Mouse (Mus musculus) kidney, postnatal 0 days (tissue): ENCODE measurements around the gene Ccnk. TPM values are rescaled to one million over a fixed set of nuclear protein-coding genes. Genes with fewer than 3 reads are reported as not detected.

Experiments
- ATAC-seq: fragments of 200-750 bp; cut with Nextera tagmentation; replicated peaks from 2 replicates; pipeline ENCODE4 v1.8.0; 2017; ENCODE audit warnings: low read depth, moderate number of reproducible peaks, moderate TSS enrichment, moderate library complexity; ENCODE audit not compliant: low FRiP score
- DNase-seq: peaks from one replicate; pipeline ENCODE4 v3.0.0-alpha.2; 2016; ENCODE audit warnings: low spot score
- H3K27ac ChIP-seq: fragments of 300-500 bp; sonication (generic); 2 replicates; pipeline ENCODE4 v1.5.1; 2014; ENCODE audit warnings: mild to moderate bottlenecking
- H3K27me3 ChIP-seq: fragments of 300-500 bp; sonication (generic); 2 replicates; pipeline ENCODE4 v1.6.1; 2014; ENCODE audit warnings: low read length, mixed read lengths; ENCODE audit not compliant: insufficient read depth
- H3K36me3 ChIP-seq: fragments of 300-500 bp; sonication (generic); 2 replicates; pipeline ENCODE4 v1.6.1; 2014; ENCODE audit warnings: low read length, mixed read lengths; ENCODE audit not compliant: insufficient read depth
- H3K4me1 ChIP-seq: fragments of 300-500 bp; sonication (generic); replicated peaks from 2 replicates; pipeline ENCODE4 v1.6.1; 2014; ENCODE audit warnings: antibody characterized with exemption, low read length, mixed read lengths; ENCODE audit not compliant: insufficient read depth
- H3K4me2 ChIP-seq: fragments of 300-500 bp; sonication (generic); 2 replicates; pipeline ENCODE4 v1.6.1; 2014; ENCODE audit warnings: mild to moderate bottlenecking, low read length, moderate library complexity, mixed read lengths
- H3K4me3 ChIP-seq: fragments of 300-500 bp; sonication (generic); replicated peaks from 2 replicates; pipeline ENCODE4 v1.5.1; 2014; ENCODE audit warnings: low read depth, low read length
- H3K9ac ChIP-seq: fragments of 300-500 bp; sonication (generic); 2 replicates; pipeline ENCODE4 v1.6.1; 2014; ENCODE audit warnings: low read depth, low read length
- H3K9me3 ChIP-seq: fragments of 300-500 bp; sonication (generic); replicated peaks from 2 replicates; pipeline ENCODE4 v1.6.1; 2016; ENCODE audit warnings: low read length, inconsistent platforms, mixed read lengths
- CTCF ChIP-seq: IDR thresholded peaks from 2 replicates; pipeline ENCODE4 v1.5.1; 2016; ENCODE audit warnings: antibody characterized with exemption, low read depth, mild to moderate bottlenecking, moderate library complexity
- WGBS: fragments of 180-500 bp; shearing (Covaris S2); extraction: QIAGEN DNeasy Blood & Tissue Kit; methylation state at CpG from one replicate; pipeline ENCODE4 v1.1.7; 2014; 5-methylcytosine and 5-hydroxymethylcytosine counted together
- polyA plus RNA-seq: library from polyadenylated mRNA; unstranded; fragments of >200 nt; fragmentation: Nextera tagmentation; extraction: Ambion mirVana; gene quantifications from 2 replicates; pipeline ENCODE4 v1.2.1, GENCODE M21; 2015

Gene Ccnk
- polyA plus RNA-seq, 1 experiment from 2014 or later, result 3.3 TPM

GRCm38 (mm10) chr12:108145198-108145597, 34.2 kb upstream of the Ccnk start:
- H3K9me3 ChIP-seq, result no peaks in the 10 kb centered on the region
- no peaks in the 10 kb centered on the region for H3K27me3 ChIP-seq
- 96% methylated on average over 3 of the region's 3 CpGs for WGBS
- ATAC-seq, result no peak
- no peak for TF ChIP-seq CTCF
- no peak for DNase-seq
- H3K9ac ChIP-seq, result no peak overlapping the region
- H3K36me3 ChIP-seq, result peaks cover 13% of the 10 kb centered on the region; the same call in 1 of the 2 replicates
- H3K27ac ChIP-seq, result no peak overlapping the region
- no peak overlapping the region for H3K4me3 ChIP-seq
- no peak overlapping the region for H3K4me2 ChIP-seq
- H3K4me1 ChIP-seq, result no peaks in the 10 kb centered on the region

GRCm38 (mm10) chr12:108149764-108150163, 29.6 kb upstream of the Ccnk start:
- no peak overlapping the region for H3K4me2 ChIP-seq
- H3K9ac ChIP-seq, result no peak overlapping the region
- H3K36me3 ChIP-seq, result peaks cover 26% of the 10 kb centered on the region
- 77% methylated on average over 3 of the region's 3 CpGs for WGBS
- no peaks in the 10 kb centered on the region for H3K9me3 ChIP-seq
- TF ChIP-seq CTCF, result peak; percentile 53
- DNase-seq (no peak), ATAC-seq (no peak)
- no peak overlapping the region for H3K27ac ChIP-seq
- H3K4me1 ChIP-seq, result no peaks in the 10 kb centered on the region
- no peak overlapping the region for H3K4me3 ChIP-seq
- no peaks in the 10 kb centered on the region for H3K27me3 ChIP-seq

GRCm38 (mm10) chr12:108152743-108153142, 26.6 kb upstream of the Ccnk start:
- DNase-seq (no peak), ATAC-seq (no peak)
- Histone ChIP-seq H3K27ac (no peak overlapping the region), H3K4me2 (no peak overlapping the region), H3K36me3 (peaks cover 26% of the 10 kb centered on the region), H3K9ac (no peak overlapping the region), H3K27me3 (no peaks in the 10 kb centered on the region), H3K4me1 (no peaks in the 10 kb centered on the region), H3K9me3 (no peaks in the 10 kb centered on the region), H3K4me3 (no peak overlapping the region)
- TF ChIP-seq CTCF, result peak; percentile 27; the same call in 1 of the 2 replicates
- 100% methylated on average over 2 of the region's 2 CpGs for WGBS

GRCm38 (mm10) chr12:108159863-108160262, 19.5 kb upstream of the Ccnk start:
- H3K36me3 ChIP-seq, result peaks cover 31% of the 10 kb centered on the region
- H3K9ac ChIP-seq, result no peak overlapping the region
- no peaks in the 10 kb centered on the region for H3K27me3 ChIP-seq
- no peak overlapping the region for H3K4me2 ChIP-seq
- DNase-seq (no peak), ATAC-seq (no peak)
- H3K4me3 ChIP-seq, result no peak overlapping the region
- TF ChIP-seq CTCF, result peak; percentile 18; the same call in 1 of the 2 replicates
- H3K27ac ChIP-seq, result no peak overlapping the region
- no peaks in the 10 kb centered on the region for H3K9me3 ChIP-seq
- no peaks in the 10 kb centered on the region for H3K4me1 ChIP-seq

GRCm38 (mm10) chr12:108162036-108162435, 17.3 kb upstream of the Ccnk start:
- DNase-seq (peak; percentile 44), ATAC-seq (no peak)
- no peaks in the 10 kb centered on the region for H3K4me1 ChIP-seq
- no peak overlapping the region for H3K4me2 ChIP-seq
- no peak overlapping the region for H3K9ac ChIP-seq
- no peaks in the 10 kb centered on the region for H3K9me3 ChIP-seq
- no peak overlapping the region for H3K4me3 ChIP-seq
- H3K27ac ChIP-seq, result no peak overlapping the region
- TF ChIP-seq CTCF, result peak; percentile 66
- WGBS, result 86% methylated on average over 1 of the region's 1 CpGs
- H3K27me3 ChIP-seq, result no peaks in the 10 kb centered on the region
- H3K36me3 ChIP-seq, result peaks cover 27% of the 10 kb centered on the region

- Histone ChIP-seq H3K9me3 (no peaks in the 10 kb centered on the region), H3K4me2 (no peak overlapping the region), H3K4me1 (no peaks in the 10 kb centered on the region), H3K27ac (no peak overlapping the region), H3K9ac (no peak overlapping the region), H3K36me3 (peaks cover 23% of the 10 kb centered on the region), H3K4me3 (no peak overlapping the region), H3K27me3 (no peaks in the 10 kb centered on the region)
- TF ChIP-seq CTCF, result no peak
- DNase-seq, result no peak
- WGBS, result 70% methylated on average over 3 of the region's 3 CpGs
- no peak for ATAC-seq
Observed at GRCm38 (mm10) chr12:108163706-108164105, 15.7 kb upstream of the Ccnk start.

- H3K4me3 ChIP-seq, result no peak overlapping the region
- H3K36me3 ChIP-seq, result peaks cover 5% of the 10 kb centered on the region; the same call in 1 of the 2 replicates
- 0 out of 2 replicates have a peak, but pooled peaks cover 8% of the 10 kb centered on the region for H3K4me1 ChIP-seq
- 47% methylated on average over 3 of the region's 3 CpGs for WGBS
- no peaks in the 10 kb centered on the region for H3K9me3 ChIP-seq
- no peak overlapping the region for H3K27ac ChIP-seq
- H3K27me3 ChIP-seq, result no peaks in the 10 kb centered on the region
- no peak overlapping the region for H3K9ac ChIP-seq
- no peak for ATAC-seq
- no peak for TF ChIP-seq CTCF
- DNase-seq, result no peak
- H3K4me2 ChIP-seq, result no peak overlapping the region
Observed at GRCm38 (mm10) chr12:108168909-108169308, 10.5 kb upstream of the Ccnk start.
